Mouse (Mus musculus): ENCODE results near the gene Slc41a1. TPM values are rescaled to one million over a fixed set of nuclear protein-coding genes. Genes with fewer than 3 reads are reported as not detected.

Gene Slc41a1
- polyA plus RNA-seq, 1 experiment from 2014 or later = 12.1 TPM

GRCm38 (mm10) chr1:131866304-131866999, 39.2 kb downstream of the Slc41a1 start:
- Histone ChIP-seq H3K4me3 (ENCODE audit: low read depth, low read length) (no peak overlapping the region; the same call in 1 of the 2 replicates), H3K9ac (replicated peaks; ENCODE audit: low read depth) (no peak overlapping the region), H3K27ac (ENCODE audit: low read length) (no peak overlapping the region), H3K36me3 (ENCODE audit: insufficient read depth, low read length) (no peaks in the 10 kb centered on the region), H3K27me3 (replicated peaks; ENCODE audit: insufficient read depth, low read length) (no peaks in the 10 kb centered on the region), H3K4me2 (replicated peaks; ENCODE audit: low read depth, low read length) (no peak overlapping the region), H3K4me1 (ENCODE audit: insufficient read depth, low read depth, low read length) (0 out of 2 replicates have a peak, but pooled peaks cover 4% of the 10 kb centered on the region), H3K9me3 (ENCODE audit: low read length) (no peaks in the 10 kb centered on the region)
- no peak for TF ChIP-seq EP300 (IDR thresholded peaks at IDR 0.05)
- no peak for TF ChIP-seq CTCF (IDR thresholded peaks at IDR 0.05)
- WGBS = 64% methylated on average over 6 of the region's 6 CpGs
- DNase-seq (ENCODE audit: low spot score) (peak; percentile 30), ATAC-seq (no peak)

GRCm38 (mm10) chr1:131867093-131867945, 40.0 kb downstream of the Slc41a1 start, which contains the start of gene Rab29:
Gene Rab29, plus strand, starts transcription at chr1:131867224.
- peak within 1 kb of the TSS; percentile 90 for H3K4me2 ChIP-seq (replicated peaks; ENCODE audit: low read depth, low read length)
- no peak for TF ChIP-seq EP300 (IDR thresholded peaks at IDR 0.05)
- peak; percentile 95 for TF ChIP-seq CTCF (IDR thresholded peaks at IDR 0.05)
- H3K27ac ChIP-seq (ENCODE audit: low read length) = peak within 1 kb of the TSS; percentile 22; the same call in 1 of the 2 replicates
- H3K27me3 ChIP-seq (replicated peaks; ENCODE audit: insufficient read depth, low read length) = no peaks in the 10 kb centered on the region
- H3K4me3 ChIP-seq (ENCODE audit: low read depth, low read length) = peak within 1 kb of the TSS; percentile 60
- DNase-seq (ENCODE audit: low spot score) (peak; percentile 98), ATAC-seq (peak; percentile 98)
- 0 out of 2 replicates have a peak, but pooled peaks cover 4% of the 10 kb centered on the region for H3K4me1 ChIP-seq (ENCODE audit: insufficient read depth, low read depth, low read length)
- peak within 1 kb of the TSS; percentile 46 for H3K9ac ChIP-seq (replicated peaks; ENCODE audit: low read depth)
- WGBS = under 1% methylated on average over 46 of the region's 46 CpGs
- H3K9me3 ChIP-seq (ENCODE audit: low read length) = no peaks in the 10 kb centered on the region
- no peaks in the 10 kb centered on the region for H3K36me3 ChIP-seq (ENCODE audit: insufficient read depth, low read length)

- TF ChIP-seq CTCF (IDR thresholded peaks at IDR 0.05) = no peak
- no peak for TF ChIP-seq EP300 (IDR thresholded peaks at IDR 0.05)
These were observed 40.6 kb downstream of the Slc41a1 start for GRCm38 (mm10) chr1:131867946-131868290.

GRCm38 (mm10) chr1:131869561-131869960, 42.3 kb downstream of the Slc41a1 start:
- no peaks in the 10 kb centered on the region for H3K9me3 ChIP-seq (ENCODE audit: low read length)
- no peak overlapping the region for H3K9ac ChIP-seq (replicated peaks; ENCODE audit: low read depth)
- H3K27ac ChIP-seq (ENCODE audit: low read length) = no peak overlapping the region
- H3K4me3 ChIP-seq (ENCODE audit: low read depth, low read length) = no peak overlapping the region
- 74% methylated on average over 2 of the region's 2 CpGs for WGBS
- ATAC-seq (no peak), DNase-seq (ENCODE audit: low spot score) (no peak)
- TF ChIP-seq EP300 (IDR thresholded peaks at IDR 0.05) = no peak
- TF ChIP-seq CTCF (IDR thresholded peaks at IDR 0.05) = no peak
- 0 out of 2 replicates have a peak, but pooled peaks cover 4% of the 10 kb centered on the region for H3K4me1 ChIP-seq (ENCODE audit: insufficient read depth, low read depth, low read length)
- no peaks in the 10 kb centered on the region for H3K27me3 ChIP-seq (replicated peaks; ENCODE audit: insufficient read depth, low read length)
- H3K36me3 ChIP-seq (ENCODE audit: insufficient read depth, low read length) = no peaks in the 10 kb centered on the region; the same call in 1 of the 2 replicates
- H3K4me2 ChIP-seq (replicated peaks; ENCODE audit: low read depth, low read length) = no peak overlapping the region

More at GRCm38 (mm10) chr1:131867946-131868290, 40.6 kb downstream of the Slc41a1 start:
- Histone ChIP-seq H3K4me1 (ENCODE audit: insufficient read depth, low read depth, low read length) (0 out of 2 replicates have a peak, but pooled peaks cover 4% of the 10 kb centered on the region), H3K9me3 (ENCODE audit: low read length) (no peaks in the 10 kb centered on the region), H3K27me3 (replicated peaks; ENCODE audit: insufficient read depth, low read length) (no peaks in the 10 kb centered on the region), H3K36me3 (ENCODE audit: insufficient read depth, low read length) (no peaks in the 10 kb centered on the region; the same call in 1 of the 2 replicates), H3K4me2 (replicated peaks; ENCODE audit: low read depth, low read length) (peak overlapping the region; percentile 90), H3K9ac (replicated peaks; ENCODE audit: low read depth) (peak overlapping the region; percentile 46), H3K27ac (ENCODE audit: low read length) (0 out of 2 replicates have a peak overlapping the region, but pooled peaks have one; percentile 22), H3K4me3 (ENCODE audit: low read depth, low read length) (peak overlapping the region; percentile 60)
- DNase-seq (ENCODE audit: low spot score) (peak; percentile 27), ATAC-seq (peak; percentile 13; the same call in 1 of the 2 replicates)
- WGBS = 14% methylated on average over 10 of the region's 10 CpGs

GRCm38 (mm10) chr1:131872856-131873255, 45.6 kb downstream of the Slc41a1 start:
- H3K36me3 ChIP-seq (ENCODE audit: insufficient read depth, low read length) = no peaks in the 10 kb centered on the region; the same call in 1 of the 2 replicates
- H3K4me1 ChIP-seq (ENCODE audit: insufficient read depth, low read depth, low read length) = 0 out of 2 replicates have a peak, but pooled peaks cover under 1% of the 10 kb centered on the region
- H3K27me3 ChIP-seq (replicated peaks; ENCODE audit: insufficient read depth, low read length) = no peaks in the 10 kb centered on the region
- no peaks in the 10 kb centered on the region for H3K9me3 ChIP-seq (ENCODE audit: low read length)
- ATAC-seq (no peak), DNase-seq (ENCODE audit: low spot score) (no peak)
- H3K9ac ChIP-seq (replicated peaks; ENCODE audit: low read depth) = no peak overlapping the region
- no peak for TF ChIP-seq CTCF (IDR thresholded peaks at IDR 0.05)
- no peak for TF ChIP-seq EP300 (IDR thresholded peaks at IDR 0.05)
- no peak overlapping the region for H3K4me3 ChIP-seq (ENCODE audit: low read depth, low read length)
- no peak overlapping the region for H3K27ac ChIP-seq (ENCODE audit: low read length)
- no peak overlapping the region for H3K4me2 ChIP-seq (replicated peaks; ENCODE audit: low read depth, low read length)
- 82% methylated on average over 1 of the region's 1 CpGs for WGBS

- no peak overlapping the region for H3K4me3 ChIP-seq (ENCODE audit: low read depth, low read length)
- no peaks in the 10 kb centered on the region for H3K9me3 ChIP-seq (ENCODE audit: low read length)
- no peaks in the 10 kb centered on the region for H3K27me3 ChIP-seq (replicated peaks; ENCODE audit: insufficient read depth, low read length)
- no peak for TF ChIP-seq CTCF (IDR thresholded peaks at IDR 0.05)
- TF ChIP-seq EP300 (IDR thresholded peaks at IDR 0.05) = no peak
- H3K4me2 ChIP-seq (replicated peaks; ENCODE audit: low read depth, low read length) = no peak overlapping the region
- H3K9ac ChIP-seq (replicated peaks; ENCODE audit: low read depth) = no peak overlapping the region
- ATAC-seq (no peak), DNase-seq (ENCODE audit: low spot score) (no peak)
- no peak overlapping the region for H3K27ac ChIP-seq (ENCODE audit: low read length)
- no peaks in the 10 kb centered on the region for H3K4me1 ChIP-seq (ENCODE audit: insufficient read depth, low read depth, low read length)
- no peaks in the 10 kb centered on the region for H3K36me3 ChIP-seq (ENCODE audit: insufficient read depth, low read length)
- 66% methylated on average over 2 of the region's 2 CpGs for WGBS
These were observed 52.5 kb downstream of the Slc41a1 start for GRCm38 (mm10) chr1:131879816-131880215.

All from lung, postnatal 0 days (tissue).